ENCODE assay signal across 10 mouse cellular contexts in the genomic region with DNA sequence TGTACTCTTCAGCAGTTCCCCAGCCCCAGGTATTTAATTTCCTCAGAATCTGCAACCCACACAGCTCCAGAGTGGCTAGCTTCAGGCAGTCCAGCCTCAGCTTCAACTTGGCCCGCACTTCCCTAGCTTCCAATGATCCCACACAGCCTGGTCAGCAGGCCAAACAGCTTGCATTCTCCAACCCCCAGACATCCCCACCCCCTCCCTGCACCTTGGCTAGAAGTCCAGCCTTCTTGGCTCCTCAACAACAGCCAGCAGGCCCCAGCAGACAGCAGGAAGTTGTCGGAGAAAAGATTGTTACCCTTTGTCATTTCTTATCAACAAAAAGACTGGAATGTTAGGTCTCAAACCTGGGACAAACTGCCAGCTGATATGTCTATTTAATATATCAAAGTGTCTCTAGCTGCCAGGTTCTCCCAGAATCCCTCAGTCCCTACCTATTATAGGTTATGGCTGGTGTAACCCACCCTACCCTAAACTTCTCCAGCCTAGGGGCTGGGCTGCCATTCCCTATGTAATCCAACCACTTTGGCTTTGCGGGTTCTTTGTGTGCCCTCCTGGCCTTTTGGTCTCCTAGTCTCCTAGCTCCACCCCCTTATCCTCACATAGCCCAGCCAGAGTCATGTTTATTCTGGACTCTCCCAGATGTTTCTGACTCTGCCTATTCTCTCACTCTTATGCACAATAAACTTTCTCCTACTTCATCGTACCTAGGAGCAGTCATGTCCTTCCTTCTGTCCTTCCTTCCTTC. TPM values are rescaled to one million over a fixed set of nuclear protein-coding genes. Genes with fewer than 3 reads are reported as not detected.
DNase-seq lines count a peak whose midpoint lies in the region; ATAC-seq lines count a peak whose summit lies in the region.
"Had no signal": no experiment of that assay in that cellular context is flagged by ENCODE, and none has a peak within 500 bp of the region (broad histone marks: within the 10 kb centered on the region; RNA-seq: fewer than 3 reads in every experiment).

No protein-coding gene starts in this region.

- H3K4me2 ChIP-seq in heart, embryonic 14.5 days (ENCODE audit: low read length), result no peak overlapping the region

- H3K4me3 ChIP-seq in heart, embryonic 14.5 days (ENCODE audit: control insufficient read depth in 1 of 2, insufficient read depth in 1 of 2, low read depth in 1 of 2, low read length in 2 of 2), result no peak overlapping the region

- DNase-seq in urinary bladder, postnatal 14 days (ENCODE audit: low spot score), result peak; percentile 55
- DNase-seq in urinary bladder, postnatal 25 days (ENCODE audit: low spot score), result no peak
- DNase-seq in kidney, postnatal 14 days, result peak; percentile 82
- peak; percentile 73 for DNase-seq in yolk sac, embryonic 10.5 days (ENCODE audit: low spot score)
- DNase-seq in thymus, adult 18-20 months, result no peak
- no peak for DNase-seq in T-cell, adult 2 months (ENCODE audit: low spot score)
- no peak for DNase-seq in layer of hippocampus, adult 9-11 months
- DNase-seq: thymus, adult 2 months had no signal

- no peaks in the 10 kb centered on the region for H3K27me3 ChIP-seq in heart, embryonic 14.5 days (ENCODE audit: control insufficient read depth, insufficient read depth, low read length)
- H3K27me3 ChIP-seq: Patski had no signal

- peak overlapping the region; percentile 9 to 38; a peak in 3 of 4 replicates for H3K27ac ChIP-seq in heart, embryonic 14.5 days (replicated peaks in 1 of 2; ENCODE audit: control insufficient read depth in 1 of 2, insufficient read depth in 1 of 2, low read depth in 2 of 2, low read length in 2 of 2)

- WGBS in heart, embryonic 14.5 days, result 19% methylated on average over 4 of the region's 4 CpGs

- H3K36me3 ChIP-seq in heart, embryonic 14.5 days (ENCODE audit: control insufficient read depth, insufficient read depth, low read length), result no peaks in the 10 kb centered on the region

- H3K9me3 ChIP-seq in heart, embryonic 14.5 days (ENCODE audit: control insufficient read depth, low read length), result no peaks in the 10 kb centered on the region

- H3K9ac ChIP-seq in heart, embryonic 14.5 days (ENCODE audit: low read length), result no peak overlapping the region

- ATAC-seq in heart, embryonic 14.5 days (ENCODE audit: insufficient number of reproducible peaks, insufficient read depth, low FRiP score, low read depth), result peak; percentile 63
- ATAC-seq: Patski had no signal

- peaks cover 18 to 32% of the 10 kb centered on the region in 2 experiments for H3K4me1 ChIP-seq in heart, embryonic 14.5 days (ENCODE audit: control insufficient read depth in 2 of 2, insufficient read depth in 2 of 2, low read length in 2 of 2)

RNA-seq across cellular contexts. Expression of a gene that starts 43.1 kb away (rescaled TPM):
- polyA plus RNA-seq in heart, embryonic 14.5 days (2014; fragmentation: Nextera tagmentation; extraction: Ambion mirVana), result 1.5 and 1.6 TPM in 2 replicates

RNA-seq across cellular contexts. Expression of a gene that starts 49.6 kb away (rescaled TPM):
- 2.0 and 5.0 TPM in 2 replicates for polyA plus RNA-seq in heart, embryonic 14.5 days (2014; fragmentation: Nextera tagmentation; extraction: Ambion mirVana)

RNA-seq across cellular contexts. Expression of a gene that starts 55.7 kb away (rescaled TPM):
- 5.6 and 6.3 TPM in 2 replicates for polyA plus RNA-seq in heart, embryonic 14.5 days (2014; fragmentation: Nextera tagmentation; extraction: Ambion mirVana)

Comparison
In these comparisons a context has a peak if more than half of its experiments do, and no peak if none do; other contexts are left out.
1. DNase-seq: peak in urinary bladder, postnatal 14 days (single experiment), kidney, postnatal 14 days (single experiment) and yolk sac, embryonic 10.5 days (single experiment); none in urinary bladder, postnatal 25 days (single experiment), thymus, adult 18-20 months (0 of 2), T-cell, adult 2 months (single experiment) and layer of hippocampus, adult 9-11 months (single experiment).